Mouse (Mus musculus) embryonic facial prominence, embryonic 11.5 days (tissue): Measurements from ENCODE around the gene Mta1. TPM values are rescaled to one million over a fixed set of nuclear protein-coding genes. Genes with fewer than 3 reads are reported as not detected.

ENCODE experiments used
- ATAC-seq: fragments of 200-750 bp; cut with Nextera tagmentation; replicated peaks from 2 replicates; pipeline ENCODE4 v1.8.0; 2017; ENCODE audit warnings: low read depth; ENCODE audit not compliant: insufficient number of reproducible peaks, low FRiP score, low TSS enrichment
- DNase-seq: peaks from one replicate; pipeline ENCODE4 v3.0.0-alpha.2; 2015; ENCODE audit warnings: low spot score
- H3K27ac ChIP-seq: fragments of 300-500 bp; sonication (generic); replicated peaks from 2 replicates; pipeline ENCODE4 v1.5.1; 2014; ENCODE audit warnings: mild to moderate bottlenecking, low read depth, low read length, control low read depth
- H3K27me3 ChIP-seq: fragments of 300-500 bp; sonication (generic); 2 replicates; pipeline ENCODE4 v1.6.1; 2014; ENCODE audit warnings: mild to moderate bottlenecking, low read length, moderate library complexity, mixed read lengths; ENCODE audit not compliant: control insufficient read depth, insufficient read depth
- H3K36me3 ChIP-seq: fragments of 300-500 bp; sonication (generic); replicated peaks from 2 replicates; pipeline ENCODE4 v1.6.1; 2014; ENCODE audit warnings: low read depth, mild to moderate bottlenecking, low read length, moderate library complexity, mixed read lengths; ENCODE audit not compliant: control insufficient read depth, insufficient read depth
- H3K4me1 ChIP-seq: fragments of 300-500 bp; sonication (generic); 2 replicates; pipeline ENCODE4 v1.6.1; 2014; ENCODE audit warnings: low read length, mixed read lengths; ENCODE audit not compliant: control insufficient read depth, insufficient read depth
- H3K4me2 ChIP-seq: fragments of 300-500 bp; sonication (generic); 2 replicates; pipeline ENCODE4 v1.6.1; 2014; ENCODE audit warnings: low read depth, mild to moderate bottlenecking, control low read depth, low read length, moderate library complexity
- H3K4me3 ChIP-seq: fragments of 300-500 bp; sonication (generic); 2 replicates; pipeline ENCODE4 v1.5.1; 2014; ENCODE audit warnings: low read depth, low read length, control low read depth
- H3K9ac ChIP-seq: fragments of 300-500 bp; sonication (generic); replicated peaks from 2 replicates; pipeline ENCODE4 v1.6.1; 2014; ENCODE audit warnings: mild to moderate bottlenecking, control low read depth, low read length
- H3K9me3 ChIP-seq: fragments of 300-500 bp; sonication (generic); replicated peaks from 2 replicates; pipeline ENCODE4 v1.6.1; 2016; ENCODE audit warnings: mild to moderate bottlenecking, low read length, inconsistent platforms, mixed read lengths; ENCODE audit not compliant: control insufficient read depth
- WGBS: fragments of 180-500 bp; shearing (Covaris S2); extraction: QIAGEN DNeasy Blood & Tissue Kit; methylation state at CpG from one replicate; pipeline ENCODE4 v1.1.7; 2014; 5-methylcytosine and 5-hydroxymethylcytosine counted together
- polyA plus RNA-seq: library from polyadenylated mRNA; unstranded; fragments of >200 nt; fragmentation: Nextera tagmentation; extraction: Ambion mirVana; gene quantifications from 2 replicates; pipeline ENCODE4 v1.2.1, GENCODE M21; 2014

Mta1 gene
- polyA plus RNA-seq, result 18.7 and 20.7 TPM in 2 replicates

- ATAC-seq, result peak; percentile 55
- Histone ChIP-seq H3K4me2 (peak within 1 kb of the TSS; percentile 91), H3K4me1 (peaks cover 3% of the 10 kb centered on the region), H3K27me3 (no peaks in the 10 kb centered on the region), H3K27ac (peak within 1 kb of the TSS; percentile 83), H3K4me3 (peak within 1 kb of the TSS; percentile 100), H3K36me3 (no peaks in the 10 kb centered on the region), H3K9ac (peak within 1 kb of the TSS; percentile 99), H3K9me3 (no peaks in the 10 kb centered on the region)
- WGBS, result 2% methylated on average over 26 of the region's 53 CpGs
- peak; percentile 83 for DNase-seq
Observed at GRCm38 (mm10) chr12:113097749-113098281, at the start of gene Mta1. TSS of gene Mta1 (plus strand) at chr12:113098278.

GRCm38 (mm10) chr12:113049836-113050235, 48.2 kb upstream of the Mta1 start:
- 94% methylated on average over 9 of the region's 9 CpGs for WGBS
- H3K27ac ChIP-seq, result no peak overlapping the region
- no peak overlapping the region for H3K9ac ChIP-seq
- H3K4me3 ChIP-seq, result no peak overlapping the region
- H3K4me1 ChIP-seq, result peaks cover 6% of the 10 kb centered on the region
- DNase-seq (no peak), ATAC-seq (no peak)
- no peaks in the 10 kb centered on the region; the same call in 1 of the 2 replicates for H3K36me3 ChIP-seq
- no peaks in the 10 kb centered on the region for H3K9me3 ChIP-seq
- no peak overlapping the region for H3K4me2 ChIP-seq
- no peaks in the 10 kb centered on the region for H3K27me3 ChIP-seq

GRCm38 (mm10) chr12:113050671-113051070, 47.4 kb upstream of the Mta1 start:
- Histone ChIP-seq H3K36me3 (no peaks in the 10 kb centered on the region; the same call in 1 of the 2 replicates), H3K27ac (no peak overlapping the region)
- ATAC-seq, result no peak

GRCm38 (mm10) chr12:113051628-113052403, 46.3 kb upstream of the Mta1 start:
- DNase-seq, result peak; percentile 53
- H3K4me2 ChIP-seq, result peak overlapping the region; percentile 13; the same call in 1 of the 2 replicates
- no peak overlapping the region for H3K4me3 ChIP-seq
- H3K27ac ChIP-seq, result peak overlapping the region; percentile 70
- H3K36me3 ChIP-seq, result no peaks in the 10 kb centered on the region; the same call in 1 of the 2 replicates
- H3K9me3 ChIP-seq, result no peaks in the 10 kb centered on the region
- peaks cover 6% of the 10 kb centered on the region for H3K4me1 ChIP-seq
- no peaks in the 10 kb centered on the region for H3K27me3 ChIP-seq
- WGBS, result 35% methylated on average over 9 of the region's 9 CpGs
- peak; percentile 64; the same call in 1 of the 2 replicates for ATAC-seq
- peak overlapping the region; percentile 30; the same call in 1 of the 2 replicates for H3K9ac ChIP-seq

More at GRCm38 (mm10) chr12:113050671-113051070, 47.4 kb upstream of the Mta1 start:
- Histone ChIP-seq H3K4me2 (no peak overlapping the region), H3K27me3 (no peaks in the 10 kb centered on the region), H3K9me3 (no peaks in the 10 kb centered on the region), H3K4me1 (peaks cover 6% of the 10 kb centered on the region), H3K4me3 (no peak overlapping the region), H3K9ac (no peak overlapping the region)
- WGBS, result 76% methylated on average over 12 of the region's 12 CpGs
- DNase-seq, result no peak

- no peak overlapping the region for H3K27ac ChIP-seq
Observed at GRCm38 (mm10) chr12:113056089-113056488, 42.0 kb upstream of the Mta1 start.

GRCm38 (mm10) chr12:113060178-113060577, 37.9 kb upstream of the Mta1 start:
- Histone ChIP-seq H3K4me2 (no peak overlapping the region), H3K9ac (no peak overlapping the region), H3K9me3 (no peaks in the 10 kb centered on the region), H3K4me3 (no peak overlapping the region), H3K4me1 (no peaks in the 10 kb centered on the region), H3K27me3 (no peaks in the 10 kb centered on the region), H3K36me3 (no peaks in the 10 kb centered on the region; the same call in none of the 2 replicates), H3K27ac (no peak overlapping the region)
- no peak for DNase-seq
- WGBS, result 92% methylated on average over 5 of the region's 5 CpGs
- no peak for ATAC-seq

More at GRCm38 (mm10) chr12:113056089-113056488, 42.0 kb upstream of the Mta1 start:
- no peaks in the 10 kb centered on the region; the same call in none of the 2 replicates for H3K36me3 ChIP-seq
- no peaks in the 10 kb centered on the region for H3K27me3 ChIP-seq
- H3K9me3 ChIP-seq, result no peaks in the 10 kb centered on the region
- 88% methylated on average over 8 of the region's 8 CpGs for WGBS
- H3K4me3 ChIP-seq, result no peak overlapping the region
- H3K4me2 ChIP-seq, result no peak overlapping the region
- peaks cover 6% of the 10 kb centered on the region for H3K4me1 ChIP-seq
- no peak for ATAC-seq
- H3K9ac ChIP-seq, result no peak overlapping the region
- DNase-seq, result no peak

GRCm38 (mm10) chr12:113061606-113062005, 36.5 kb upstream of the Mta1 start:
- WGBS, result 91% methylated on average over 9 of the region's 9 CpGs
- ATAC-seq, result no peak
- H3K9ac ChIP-seq, result no peak overlapping the region
- no peak overlapping the region for H3K4me2 ChIP-seq
- no peaks in the 10 kb centered on the region for H3K4me1 ChIP-seq
- no peak overlapping the region for H3K4me3 ChIP-seq
- DNase-seq, result no peak
- no peaks in the 10 kb centered on the region for H3K9me3 ChIP-seq
- no peaks in the 10 kb centered on the region; the same call in none of the 2 replicates for H3K36me3 ChIP-seq
- H3K27me3 ChIP-seq, result no peaks in the 10 kb centered on the region
- no peak overlapping the region for H3K27ac ChIP-seq

GRCm38 (mm10) chr12:113062201-113062600, 35.9 kb upstream of the Mta1 start:
- Histone ChIP-seq H3K9me3 (no peaks in the 10 kb centered on the region), H3K27ac (no peak overlapping the region), H3K36me3 (no peaks in the 10 kb centered on the region; the same call in none of the 2 replicates), H3K4me3 (no peak overlapping the region), H3K9ac (no peak overlapping the region), H3K4me2 (no peak overlapping the region), H3K27me3 (no peaks in the 10 kb centered on the region), H3K4me1 (no peaks in the 10 kb centered on the region)
- ATAC-seq (no peak), DNase-seq (no peak)
- WGBS, result 81% methylated on average over 10 of the region's 10 CpGs
